Mouse (Mus musculus) neural tube, embryonic 13.5 days (tissue): ENCODE results near the gene Ypel3. TPM values are rescaled to one million over a fixed set of nuclear protein-coding genes. Genes with fewer than 3 reads are reported as not detected.
A peak's percentile ranks its signal among the peaks of the same experiment; 100 is the strongest.

ENCODE experiments used
- ATAC-seq: fragments of 200-750 bp; cut with Nextera tagmentation; 2 replicates; pipeline ENCODE4 v1.8.0; 2017; ENCODE audit warnings: low read depth, mild to moderate bottlenecking, moderate TSS enrichment, moderate library complexity
- H3K27ac ChIP-seq: fragments of 300-500 bp; sonication (generic); replicated peaks from 2 replicates; pipeline ENCODE4 v1.5.1; 2015; ENCODE audit warnings: moderate library complexity, mild to moderate bottlenecking, inconsistent platforms
- H3K27me3 ChIP-seq: fragments of 300-500 bp; sonication (generic); 2 replicates; pipeline ENCODE4 v1.6.1; 2015; ENCODE audit warnings: mild to moderate bottlenecking, inconsistent platforms
- H3K36me3 ChIP-seq: fragments of 300-500 bp; sonication (generic); 2 replicates; pipeline ENCODE4 v1.6.1; 2015; ENCODE audit warnings: mild to moderate bottlenecking, inconsistent platforms
- H3K4me1 ChIP-seq: fragments of 300-500 bp; sonication (generic); replicated peaks from 2 replicates; pipeline ENCODE4 v1.6.1; 2015; ENCODE audit warnings: inconsistent platforms
- H3K4me2 ChIP-seq: fragments of 300-500 bp; sonication (generic); 2 replicates; pipeline ENCODE4 v1.6.1; 2015; ENCODE audit warnings: inconsistent platforms, mild to moderate bottlenecking, moderate library complexity
- H3K4me3 ChIP-seq: fragments of 300-500 bp; sonication (generic); 2 replicates; pipeline ENCODE4 v1.5.1; 2015; ENCODE audit warnings: mild to moderate bottlenecking, inconsistent platforms
- H3K9ac ChIP-seq: fragments of 300-500 bp; sonication (generic); 2 replicates; pipeline ENCODE4 v1.6.1; 2015; ENCODE audit warnings: moderate library complexity, mild to moderate bottlenecking, inconsistent platforms
- H3K9me3 ChIP-seq: fragments of 300-500 bp; sonication (generic); 2 replicates; pipeline ENCODE4 v1.6.1; 2016; ENCODE audit warnings: inconsistent platforms
- WGBS: fragments of 180-500 bp; shearing (Covaris S2); methylation state at CpG from one replicate; pipeline ENCODE4 v1.1.7; 2015; 5-methylcytosine and 5-hydroxymethylcytosine counted together
- polyA plus RNA-seq: library from polyadenylated mRNA; unstranded; fragments of >200 nt; fragmentation: Nextera tagmentation; extraction: Ambion mirVana; gene quantifications from 2 replicates; pipeline ENCODE4 v1.2.1, GENCODE M21; 2015

Ypel3 gene
- polyA plus RNA-seq, 1 experiment from 2014 or later: 215 TPM

DNA sequence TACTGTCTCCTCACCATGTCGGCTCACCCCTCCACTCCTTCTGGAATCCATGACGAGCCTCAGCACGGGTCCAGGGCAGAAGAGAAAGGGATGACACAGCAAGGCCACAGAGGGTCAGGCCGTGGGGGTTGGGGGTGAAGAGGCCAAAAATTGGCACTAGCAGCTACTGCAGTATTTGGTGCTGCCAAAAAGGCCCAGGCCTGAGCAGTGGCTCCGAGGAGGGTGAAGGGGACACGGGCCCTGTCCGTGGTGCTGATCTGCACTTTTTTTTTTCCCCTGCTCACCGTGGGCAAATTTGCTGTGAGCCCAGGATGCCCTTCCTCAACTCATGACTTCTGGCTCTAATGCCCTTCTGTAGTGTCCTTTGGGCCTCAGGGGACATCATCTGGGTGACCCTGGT, 48.6 kb downstream of the Ypel3 start:
- H3K4me1 ChIP-seq: peaks cover 65% of the 10 kb centered on the region
- H3K4me3 ChIP-seq: peak overlapping the region; percentile 67
- H3K9me3 ChIP-seq: no peaks in the 10 kb centered on the region
- H3K9ac ChIP-seq: peak overlapping the region; percentile 95
- no peak for ATAC-seq
- WGBS: 27% methylated on average over 8 of the region's 8 CpGs
- H3K4me2 ChIP-seq: peak overlapping the region; percentile 71
- H3K27me3 ChIP-seq: no peaks in the 10 kb centered on the region; the same call in 1 of the 2 replicates
- H3K36me3 ChIP-seq: peaks cover 31% of the 10 kb centered on the region
- H3K27ac ChIP-seq: no peak overlapping the region

DNA sequence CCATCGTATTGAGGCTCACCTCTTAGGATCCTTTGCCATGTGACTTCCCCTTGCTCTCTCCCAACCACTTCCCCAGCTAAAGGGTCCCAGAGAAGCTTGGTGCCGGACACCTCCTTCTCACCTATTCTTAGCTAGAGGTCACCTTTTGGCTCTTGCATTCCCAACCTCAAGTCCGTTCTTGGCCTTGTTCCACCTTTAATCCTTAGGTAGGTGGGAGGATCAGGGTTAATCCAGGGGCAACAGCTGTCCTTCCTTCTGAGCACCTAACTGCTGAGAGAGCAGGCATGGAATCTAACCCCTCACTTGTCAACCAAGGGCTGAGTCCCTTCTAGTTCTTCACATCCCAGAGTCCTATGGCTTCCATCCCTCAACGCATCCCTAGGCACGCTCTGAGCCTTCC, 49.2 kb downstream of the Ypel3 start:
- peak overlapping the region; percentile 71 for H3K4me2 ChIP-seq
- H3K27me3 ChIP-seq: peaks cover 2% of the 10 kb centered on the region; the same call in 1 of the 2 replicates
- peaks cover 31% of the 10 kb centered on the region for H3K36me3 ChIP-seq
- peaks cover 65% of the 10 kb centered on the region for H3K4me1 ChIP-seq
- H3K9me3 ChIP-seq: no peaks in the 10 kb centered on the region
- ATAC-seq: no peak
- H3K4me3 ChIP-seq: no peak overlapping the region
- H3K9ac ChIP-seq: peak overlapping the region; percentile 47; the same call in 1 of the 2 replicates
- WGBS: 72% methylated on average over 5 of the region's 5 CpGs
- H3K27ac ChIP-seq: no peak overlapping the region

Other genes starting within 250 kb of the Ypel3 start
- 188 and 200 TPM in 2 replicates for gene Eif3c, start 210.5 kb upstream of the Ypel3 start, polyA plus RNA-seq
- gene Apobr, start 192.0 kb upstream of the Ypel3 start, polyA plus RNA-seq: 0.29 and 0.95 TPM in 2 replicates
- 26.3 and 27.9 TPM in 2 replicates for gene Cln3, start 191.1 kb upstream of the Ypel3 start, polyA plus RNA-seq
- gene Il27, start 182.0 kb upstream of the Ypel3 start, polyA plus RNA-seq: not detected in 2 replicates
- 7.1 and 9.6 TPM in 2 replicates for gene Nupr1, start 146.1 kb upstream of the Ypel3 start, polyA plus RNA-seq
- 48.3 and 51.3 TPM in 2 replicates for gene Sgf29, start 127.6 kb upstream of the Ypel3 start, polyA plus RNA-seq
- 1.4 and 2.1 TPM in 2 replicates for gene Sult1a1, start 100.5 kb upstream of the Ypel3 start, polyA plus RNA-seq
- 109 and 143 TPM in 2 replicates for gene Bola2, start 81.6 kb upstream of the Ypel3 start, polyA plus RNA-seq
- gene Slx1b, start 81.2 kb upstream of the Ypel3 start, polyA plus RNA-seq: 16.2 and 20.5 TPM in 2 replicates
- 92.4 and 107 TPM in 2 replicates for gene Coro1a, start 69.2 kb upstream of the Ypel3 start, polyA plus RNA-seq
- gene Mapk3, start 17.4 kb upstream of the Ypel3 start, polyA plus RNA-seq: 97.6 and 108 TPM in 2 replicates
- gene Gdpd3, start 10.6 kb upstream of the Ypel3 start, polyA plus RNA-seq: 0.56 and 1.5 TPM in 2 replicates
- 0.25 and 0.66 TPM in 2 replicates for gene Tbx6, start 4.5 kb downstream of the Ypel3 start, polyA plus RNA-seq
- 216 and 230 TPM in 2 replicates for gene Ppp4c, start 15.5 kb downstream of the Ypel3 start, polyA plus RNA-seq
- gene Fam57b, start 20.7 kb downstream of the Ypel3 start, polyA plus RNA-seq: 36.8 and 40.6 TPM in 2 replicates
- gene 4930451I11Rik, start 54.7 kb downstream of the Ypel3 start, polyA plus RNA-seq: not detected in 2 replicates
- gene Doc2a, start 70.5 kb downstream of the Ypel3 start, polyA plus RNA-seq: 8.2 and 9.5 TPM in 2 replicates
- gene Hirip3, start 85.0 kb downstream of the Ypel3 start, polyA plus RNA-seq: 19.0 and 19.9 TPM in 2 replicates
- 74.3 and 79.1 TPM in 2 replicates for gene Ino80e, start 85.4 kb downstream of the Ypel3 start, polyA plus RNA-seq
- 48.7 and 50.5 TPM in 2 replicates for gene Taok2, start 107.7 kb downstream of the Ypel3 start, polyA plus RNA-seq
- gene Tmem219, start 146.0 kb downstream of the Ypel3 start, polyA plus RNA-seq: 25.3 and 25.7 TPM in 2 replicates
- 94.3 and 99.3 TPM in 2 replicates for gene Kctd13, start 151.9 kb downstream of the Ypel3 start, polyA plus RNA-seq
- gene Asphd1, start 172.6 kb downstream of the Ypel3 start, polyA plus RNA-seq: 5.6 and 6.6 TPM in 2 replicates
- gene Sez6l2, start 173.6 kb downstream of the Ypel3 start, polyA plus RNA-seq: 34.7 and 35.1 TPM in 2 replicates
- gene Cdipt, start 199.0 kb downstream of the Ypel3 start, polyA plus RNA-seq: 121 and 124 TPM in 2 replicates
- 1.2 and 1.4 TPM in 2 replicates for gene Cdiptos, start 199.1 kb downstream of the Ypel3 start, polyA plus RNA-seq
- gene Mvp, start 237.7 kb downstream of the Ypel3 start, polyA plus RNA-seq: 6.6 and 7.2 TPM in 2 replicates
- gene Pagr1b, start 239.5 kb downstream of the Ypel3 start, polyA plus RNA-seq: 0.50 and 0.61 TPM in 2 replicates
- gene Pagr1a, start 240.4 kb downstream of the Ypel3 start, polyA plus RNA-seq: 49.5 and 50.4 TPM in 2 replicates
- gene Gm42742, start 244.1 kb downstream of the Ypel3 start, polyA plus RNA-seq: 47.8 and 81.0 TPM in 2 replicates
- gene Prrt2, start 244.3 kb downstream of the Ypel3 start, polyA plus RNA-seq: 22.0 TPM in 2 replicates